Mouse (Mus musculus) ovary, adult 18-20 months (tissue): ENCODE data around the gene Pou5f1.

Source experiments
- DNase-seq: peaks from one replicate; pipeline ENCODE4 v3.0.0; 2022; ENCODE audit warnings: low spot score, mixed read lengths

The Pou5f1 gene

DNA sequence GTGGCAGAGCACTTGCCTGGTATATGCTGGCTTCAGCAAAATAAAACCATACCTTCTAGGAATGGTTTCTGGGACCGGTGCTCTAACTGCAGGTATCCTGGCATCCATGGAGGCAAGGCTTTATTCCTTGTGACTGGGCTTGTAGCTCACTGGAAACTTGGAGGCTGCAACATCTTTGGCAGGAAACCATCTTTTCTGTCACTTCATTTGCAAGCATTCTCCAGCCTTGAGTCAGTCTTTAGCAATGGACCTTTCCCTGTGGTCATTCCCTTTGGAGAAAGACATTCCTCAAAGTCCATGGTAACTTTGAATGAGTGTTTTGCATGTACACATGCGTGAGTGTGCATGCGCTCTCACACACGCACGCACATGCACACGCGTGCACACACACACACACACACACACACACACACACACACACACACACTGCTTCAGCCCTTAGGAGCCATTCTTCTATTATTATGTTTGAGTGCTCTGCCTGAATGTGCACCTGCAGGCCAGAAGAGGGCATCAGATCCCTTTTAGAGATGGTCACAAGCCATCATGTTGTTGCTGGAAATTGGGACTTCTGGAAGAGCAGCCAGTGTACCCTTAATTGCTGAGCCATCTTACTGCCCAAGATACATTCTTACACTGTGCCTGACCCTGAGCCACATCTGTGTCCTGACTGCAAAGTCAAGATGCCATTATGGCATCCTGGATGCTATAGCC, 7.3 kb downstream of the Pou5f1 start:
- no peak for DNase-seq

DNA sequence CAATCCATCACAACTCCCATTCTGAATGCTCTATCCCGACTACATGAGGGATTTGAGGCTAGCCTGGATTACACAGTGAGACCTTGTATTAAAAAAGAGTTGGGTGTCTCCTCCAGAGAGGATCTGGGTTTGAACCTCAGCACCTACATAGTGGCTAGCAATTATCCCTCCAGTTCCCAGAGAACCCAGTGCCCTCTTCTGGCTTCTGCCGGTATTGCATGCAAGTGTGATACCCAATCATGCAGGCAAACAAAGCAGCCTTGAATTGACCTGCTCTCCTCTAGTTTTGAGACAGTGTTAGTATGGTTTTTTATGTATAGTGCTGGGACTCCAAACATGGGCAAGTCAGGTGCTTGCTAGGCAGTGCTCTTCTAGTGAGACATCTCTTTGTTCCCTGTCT, 8.1 kb downstream of the Pou5f1 start:
- peak; percentile 29 for DNase-seq

DNA sequence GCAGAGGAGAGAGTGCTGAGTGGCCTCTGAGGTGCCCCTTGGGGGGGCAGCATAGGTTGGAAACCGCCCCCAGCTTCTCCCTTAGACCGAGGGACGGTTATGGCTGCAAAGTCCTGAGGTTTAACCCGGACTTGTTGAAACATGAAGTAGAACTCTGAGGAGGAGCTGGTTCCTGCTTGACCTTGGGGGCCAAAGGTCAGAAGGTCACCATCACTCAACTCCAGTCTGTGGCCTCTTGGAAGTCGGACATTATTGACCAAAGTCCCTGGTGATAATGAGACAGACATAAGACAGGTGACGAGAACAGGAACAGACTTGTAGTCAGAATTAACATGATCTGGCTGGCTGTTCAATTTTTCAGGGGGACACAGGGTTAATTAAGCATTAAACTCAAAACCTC, 8.9 kb downstream of the Pou5f1 start:
- DNase-seq: no peak

DNA sequence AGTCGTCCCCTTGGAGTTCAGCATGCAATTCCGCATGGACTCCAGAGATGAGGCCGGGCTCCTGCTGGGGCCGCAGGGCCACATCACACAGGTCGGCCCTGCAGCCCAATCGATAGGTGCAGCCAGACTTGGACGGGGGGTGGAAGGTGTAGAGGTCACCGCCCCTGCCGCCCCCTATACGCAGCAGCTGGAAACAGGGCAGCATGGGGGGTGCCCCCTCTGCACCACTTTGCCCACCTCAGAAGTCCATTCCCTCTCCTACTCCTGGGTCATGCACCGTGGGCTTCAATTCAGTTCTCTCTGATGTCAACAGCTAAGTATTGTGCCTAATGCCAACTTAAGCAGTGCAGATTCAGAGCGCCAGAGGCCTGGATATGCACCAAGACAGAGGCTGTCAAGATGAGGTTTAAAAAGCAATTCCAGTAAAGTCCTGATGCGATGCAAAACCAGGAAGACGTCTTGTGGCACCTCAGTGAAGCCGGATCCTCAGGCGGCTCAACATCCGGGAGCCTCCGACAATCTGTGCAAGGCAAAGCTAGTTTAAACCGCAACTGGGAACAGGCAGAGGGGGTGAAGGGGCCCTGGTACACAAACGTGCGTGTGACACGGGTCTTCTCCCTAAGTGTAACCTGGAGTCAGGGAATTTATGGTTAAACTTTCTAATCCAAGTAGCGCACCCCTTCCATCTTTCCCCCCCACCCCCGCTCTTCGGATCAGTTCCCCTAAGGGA, 10.3 kb downstream of the Pou5f1 start:
- no peak for DNase-seq

DNA sequence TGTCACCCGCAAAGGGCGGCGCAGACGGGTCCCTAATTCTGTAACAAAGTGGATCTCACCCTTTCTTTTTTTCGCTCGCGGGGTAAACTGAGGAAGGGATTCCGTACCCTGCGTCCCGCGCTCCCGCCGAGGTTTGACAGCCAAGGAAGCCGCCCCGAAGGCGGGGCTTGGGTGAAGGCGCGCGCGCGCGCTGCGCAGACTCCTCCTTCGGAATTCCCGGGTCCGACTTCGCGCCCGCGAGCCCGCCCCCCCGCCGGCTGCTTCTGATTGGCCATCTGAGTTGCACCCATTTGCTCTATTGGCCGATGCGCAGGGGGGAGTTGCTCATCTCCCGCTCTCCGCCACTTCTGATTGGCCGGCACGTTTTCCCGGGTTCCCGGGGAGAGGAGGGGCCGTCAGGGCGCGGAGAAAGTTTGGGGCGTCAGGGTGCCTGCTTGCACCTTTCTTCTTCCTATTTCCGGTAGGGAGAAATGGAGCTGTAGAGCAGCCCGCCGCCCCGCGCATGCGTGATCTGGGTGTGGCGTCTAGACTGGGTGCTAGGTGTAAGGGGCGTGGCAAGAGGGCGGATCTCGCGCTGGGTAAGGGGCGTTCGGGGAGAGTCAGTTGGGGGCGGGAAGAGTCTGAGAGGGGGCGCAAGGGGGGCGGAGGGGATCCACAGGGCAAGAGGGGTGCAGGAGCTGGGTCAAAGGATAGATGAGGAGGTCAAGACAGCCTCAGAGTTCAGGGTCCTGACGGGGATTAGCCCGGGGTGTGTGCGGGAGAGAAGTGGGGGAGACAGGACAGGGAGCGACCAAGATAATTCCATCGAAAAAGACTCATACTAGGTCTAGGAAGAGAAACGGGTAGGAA, 11.1 kb downstream of the Pou5f1 start, which contains the start of the genes Tcf19 and Cchcr1:
TSS of gene Tcf19 (minus strand) at position 173 of the 849 bp plus-strand sequence.
TSS of gene Cchcr1 (plus strand) at position 449 of the 849 bp plus-strand sequence.
- peak; percentile 99 for DNase-seq

DNA sequence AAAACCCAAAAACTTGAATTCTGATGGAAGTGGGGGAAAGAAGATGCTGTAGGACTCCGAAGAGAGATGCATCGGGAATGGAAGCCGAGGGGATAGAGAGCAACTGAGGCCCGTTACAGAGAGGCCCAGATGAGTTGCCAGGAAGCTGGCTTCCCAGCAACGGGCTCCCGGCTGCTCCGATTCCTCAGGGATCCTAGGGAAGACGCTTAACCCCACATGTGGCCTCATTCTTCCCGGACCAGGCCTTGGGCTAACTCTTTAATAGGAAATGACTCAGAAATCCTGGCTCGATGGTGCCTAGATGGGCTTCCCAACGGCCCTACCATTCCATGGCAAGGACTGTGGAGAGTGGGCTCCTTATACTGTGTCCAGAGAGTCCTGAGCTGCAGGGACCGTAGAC, 11.7 kb downstream of the Pou5f1 start:
- DNase-seq: no peak

DNA sequence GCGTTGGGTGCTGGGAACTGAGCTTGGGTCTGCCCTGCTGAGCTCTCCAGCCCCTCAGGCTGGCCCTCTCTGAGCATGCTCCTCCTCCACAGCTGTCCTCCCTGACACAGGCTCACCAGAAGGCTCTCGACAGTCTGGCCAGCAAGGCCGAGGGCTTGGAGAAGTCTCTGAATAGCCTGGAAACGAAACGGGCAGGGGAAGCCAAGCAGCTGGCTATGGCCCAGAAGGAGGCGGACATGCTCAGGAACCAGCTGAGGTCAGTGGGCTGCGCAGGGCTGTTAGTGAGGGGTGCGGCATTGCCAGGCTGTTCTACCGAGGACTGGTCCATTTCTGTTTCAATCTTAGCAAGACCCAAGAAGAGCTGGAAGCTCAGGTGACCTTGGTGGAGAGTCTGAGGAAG, 18.5 kb downstream of the Pou5f1 start:
- no peak for DNase-seq

DNA sequence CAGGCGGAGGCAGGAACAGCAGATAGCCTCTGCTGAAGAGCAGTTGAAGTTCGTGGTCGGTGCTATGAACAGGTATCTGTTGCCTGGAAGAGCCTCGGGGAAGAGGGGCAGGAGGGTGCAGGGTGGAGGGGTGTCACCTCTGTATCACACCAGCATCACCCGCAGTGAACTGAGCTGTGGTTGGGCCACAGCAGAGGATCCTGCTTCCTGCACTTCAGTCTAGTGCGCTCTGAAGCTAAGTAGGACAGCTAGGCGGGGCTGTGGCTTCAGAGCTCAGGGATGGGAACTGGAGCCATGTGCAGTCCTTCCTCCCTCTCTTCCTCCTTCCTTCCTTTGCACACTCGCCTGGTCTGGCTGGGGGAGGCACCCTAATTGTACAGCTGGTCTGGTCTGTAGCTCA, 20.8 kb downstream of the Pou5f1 start:
- no peak for DNase-seq

DNA sequence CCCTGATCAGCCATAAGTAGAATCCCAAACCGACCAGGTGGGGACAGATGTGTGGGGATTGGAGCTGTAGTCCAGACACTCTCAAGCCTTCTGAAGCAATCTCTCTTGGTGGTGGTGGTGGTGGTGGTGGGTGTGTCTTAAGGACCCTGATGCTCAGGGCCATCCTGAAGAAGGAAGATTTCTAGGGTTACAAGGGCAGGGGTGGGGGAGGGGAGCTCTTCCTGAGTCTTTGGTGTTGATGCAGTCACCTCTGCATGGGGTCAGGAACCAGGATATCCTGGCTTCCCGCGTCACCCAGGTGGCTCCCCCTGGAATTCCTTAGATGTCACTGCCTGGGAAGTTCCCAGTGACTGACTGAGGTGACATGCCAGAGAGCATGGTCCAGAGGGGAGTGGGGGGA, 26.5 kb downstream of the Pou5f1 start:
- DNase-seq: no peak

DNA sequence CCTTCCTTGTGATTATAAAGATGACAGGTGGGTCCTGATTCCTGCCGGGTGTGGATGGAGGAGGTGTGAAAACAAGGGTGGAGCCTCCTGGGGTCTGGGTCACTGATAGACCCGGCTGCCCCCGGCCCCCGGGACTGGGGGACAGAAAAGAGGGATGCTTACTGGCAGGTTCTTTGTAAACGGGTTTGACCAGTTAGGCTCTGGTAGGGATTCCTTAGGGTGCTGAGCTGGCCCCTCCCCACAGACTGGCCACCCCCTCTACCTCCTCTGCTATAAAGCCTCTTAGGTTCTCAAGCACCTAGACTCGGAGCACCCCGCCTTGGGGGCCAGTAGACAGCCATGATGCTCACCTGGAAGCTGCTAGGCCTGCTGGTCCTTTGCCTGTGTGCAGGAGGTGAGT, 27.1 kb downstream of the Pou5f1 start, which contains the start of gene Psors1c2:
TSS of gene Psors1c2 (plus strand) at position 301 of the 400 bp plus-strand sequence.
- no peak for DNase-seq

DNA sequence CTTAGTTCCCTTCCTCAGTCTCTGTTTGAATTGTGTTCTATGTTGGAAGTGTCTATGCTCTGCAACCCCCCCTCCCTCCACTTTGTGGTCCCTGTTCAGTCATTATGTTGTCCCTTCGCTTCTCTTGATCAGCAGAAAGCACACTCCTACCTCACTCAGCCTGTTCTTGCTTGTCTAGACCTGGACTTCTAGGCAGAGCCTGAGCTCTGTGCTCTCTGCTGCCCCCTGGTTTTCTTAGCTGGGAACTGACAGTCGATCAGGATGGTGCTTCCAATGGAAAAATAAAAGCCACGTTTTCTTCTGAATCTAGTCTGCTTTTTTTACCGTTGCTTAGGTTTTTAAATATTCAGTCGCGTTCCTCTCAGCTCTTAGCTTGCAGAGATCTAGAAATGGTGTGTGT, 28.5 kb downstream of the Pou5f1 start:
- DNase-seq: no peak

DNA sequence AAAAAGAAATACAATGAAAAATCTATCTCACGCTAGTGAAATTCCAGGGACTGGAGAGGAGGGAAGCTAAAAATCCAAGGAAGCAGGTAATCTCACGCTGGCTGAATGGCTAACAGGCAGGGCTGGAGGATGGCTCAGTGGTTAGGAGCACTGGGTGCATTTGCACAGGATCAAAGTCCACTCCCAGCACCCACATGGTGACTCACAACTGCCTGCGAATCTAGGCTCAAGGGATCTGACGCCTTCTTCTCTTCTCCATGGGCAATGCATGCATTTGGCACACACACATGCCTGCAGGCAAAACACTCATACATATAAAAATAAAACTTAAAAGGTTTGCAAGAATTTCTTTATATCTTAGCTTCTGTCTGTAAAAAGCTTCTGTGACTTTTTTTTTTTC, 31.6 kb downstream of the Pou5f1 start:
- DNase-seq: no peak

DNA sequence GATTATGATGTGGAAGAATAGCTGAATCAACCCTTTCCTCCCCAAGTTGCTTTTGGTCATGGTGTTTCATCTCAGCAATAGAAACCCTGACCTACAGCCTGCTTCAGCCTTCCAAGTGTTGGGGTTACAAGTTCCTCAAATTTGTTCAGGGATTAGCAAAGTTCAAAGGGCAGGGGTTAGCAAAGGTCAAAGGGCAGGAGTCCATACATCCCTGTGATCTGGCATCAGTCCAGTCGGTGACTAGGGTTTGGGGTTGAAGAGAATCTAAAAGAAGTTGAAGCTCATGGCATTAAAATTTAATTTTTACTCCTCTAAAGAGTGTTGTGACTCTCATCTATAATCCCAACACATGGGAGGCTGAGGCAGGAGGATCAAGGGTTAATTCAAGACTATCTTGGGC, 32.7 kb downstream of the Pou5f1 start:
- DNase-seq: no peak

DNA sequence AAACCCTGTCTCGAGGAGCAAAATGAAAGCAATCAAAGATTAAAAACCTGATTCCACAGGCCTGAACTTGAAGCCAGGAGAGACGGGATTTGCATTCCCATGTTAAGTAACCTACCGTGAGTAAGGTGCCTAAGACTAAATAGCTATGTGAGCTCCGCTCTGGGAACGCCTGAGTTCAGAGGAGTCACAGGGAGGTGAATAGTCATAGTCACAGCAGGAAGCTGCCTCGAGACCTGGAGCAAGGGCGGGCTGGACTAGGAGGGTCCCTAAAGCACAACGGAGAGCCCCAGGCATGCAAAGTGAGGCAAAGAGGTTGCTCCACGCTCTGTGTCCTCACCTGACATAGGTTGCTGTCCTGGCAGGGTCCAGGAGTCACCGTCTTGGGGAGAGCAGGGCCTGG, 33.7 kb downstream of the Pou5f1 start:
- DNase-seq: no peak

DNA sequence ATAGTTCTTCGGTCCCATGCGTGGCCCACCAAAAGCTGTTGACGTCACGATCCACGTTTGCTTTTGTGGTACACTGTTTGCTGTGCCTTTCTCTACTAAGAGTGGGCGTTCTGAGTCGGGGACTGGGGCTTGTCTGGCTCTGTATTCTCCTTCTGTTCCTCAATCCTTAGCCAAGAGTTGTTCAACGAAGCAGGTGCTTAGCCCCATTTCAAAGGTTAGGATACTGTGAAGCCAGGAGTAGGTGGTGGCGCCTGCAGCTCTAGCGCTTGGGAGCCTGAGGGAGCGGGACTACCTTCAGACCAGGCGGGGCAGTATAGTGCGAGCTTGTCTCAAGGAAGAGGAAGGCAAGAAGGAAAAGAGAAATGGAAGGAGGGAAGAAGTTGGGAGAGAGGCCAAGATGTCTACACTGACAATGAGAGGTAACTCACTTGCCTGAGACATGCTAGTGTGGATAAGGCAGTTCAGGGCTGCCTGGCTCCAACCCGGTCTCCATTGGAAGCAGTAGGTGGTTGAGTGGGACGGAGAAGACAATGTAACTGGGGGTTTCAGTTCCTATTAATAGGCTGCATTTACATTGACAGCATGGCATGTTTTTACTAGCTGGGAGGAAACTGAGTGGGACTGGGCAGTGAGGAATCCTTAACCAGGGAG, 37.1 kb downstream of the Pou5f1 start:
- no peak for DNase-seq

DNA sequence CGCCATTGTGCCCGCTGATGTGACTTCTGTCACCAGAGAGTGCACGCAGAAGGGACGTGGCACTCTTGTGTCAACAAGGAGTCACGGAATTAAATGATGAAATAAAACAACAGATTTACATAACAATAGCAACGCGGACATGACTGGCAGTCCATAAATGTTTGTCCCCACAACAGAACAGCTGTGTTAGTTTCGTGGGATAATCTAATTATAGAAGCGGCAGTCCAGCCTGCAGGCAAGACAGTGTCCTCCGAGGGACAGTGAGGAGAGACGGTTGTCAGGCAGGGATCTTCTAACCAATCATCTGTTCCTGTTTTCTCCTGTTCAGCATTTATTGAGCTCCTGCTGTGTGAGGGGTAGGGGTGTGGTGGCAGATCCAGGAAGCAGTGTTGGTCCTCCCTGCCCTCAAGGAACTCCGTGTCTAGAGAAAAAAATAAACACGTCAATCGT, 37.6 kb downstream of the Pou5f1 start:
- DNase-seq: no peak

DNA sequence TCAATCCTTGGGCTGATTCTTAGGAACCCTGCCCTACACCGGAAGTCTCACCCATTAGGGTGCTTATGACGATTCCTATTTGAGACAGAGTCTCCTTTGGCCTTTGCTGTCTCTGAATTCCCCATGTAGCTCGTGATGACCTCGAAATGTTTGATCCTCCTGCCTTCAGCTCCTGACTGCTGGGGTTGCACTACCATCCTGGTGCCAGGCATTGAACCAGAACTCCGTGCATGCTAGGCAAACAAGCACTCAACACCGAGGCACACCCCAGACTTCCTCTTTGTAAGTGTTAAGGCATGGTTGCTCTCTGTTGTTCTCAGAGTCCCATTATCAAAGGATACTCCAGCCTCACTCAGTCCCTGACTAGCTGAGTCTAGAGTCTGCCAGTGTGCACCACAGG, 38.2 kb downstream of the Pou5f1 start:
- DNase-seq: no peak

DNA sequence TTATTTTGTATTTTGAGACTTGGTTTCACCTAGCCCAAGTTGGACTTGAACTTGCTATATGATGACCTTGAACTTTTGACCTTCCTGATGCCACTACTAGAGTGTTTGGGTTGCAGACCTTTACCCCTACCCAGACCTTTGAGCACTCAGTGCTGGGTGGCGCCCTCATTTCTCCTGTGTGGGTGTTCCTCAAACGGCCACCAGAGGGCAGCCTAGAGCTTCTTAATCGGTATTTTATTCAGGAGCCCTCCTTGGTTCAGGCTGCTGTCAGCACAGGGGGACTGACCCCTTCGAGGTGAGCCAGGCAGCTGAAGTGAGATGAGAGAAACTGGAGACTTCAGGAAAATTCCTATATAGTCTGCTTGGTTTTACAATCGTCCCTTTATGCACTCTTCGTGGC, 38.9 kb downstream of the Pou5f1 start:
- DNase-seq: no peak

DNA sequence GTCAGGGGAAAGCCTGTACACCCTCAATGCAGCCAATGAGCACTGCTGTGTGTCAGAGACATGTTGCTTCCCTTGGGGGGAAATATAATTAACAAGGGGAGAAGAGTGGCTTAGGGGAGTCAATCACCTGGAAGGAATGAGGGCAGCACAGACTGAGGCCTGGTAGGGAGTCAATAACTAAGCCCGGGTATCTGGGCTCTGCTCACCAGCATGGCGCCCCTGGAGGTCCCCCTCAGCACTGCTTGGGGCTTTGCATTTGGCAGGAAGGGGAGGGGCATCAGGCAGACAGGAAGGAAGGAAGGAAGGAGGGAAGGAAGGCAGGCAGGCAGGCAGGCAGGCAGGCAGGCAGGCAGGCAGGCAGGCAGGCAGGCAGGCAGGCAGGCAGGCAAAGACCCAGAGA, 41.6 kb downstream of the Pou5f1 start:
- DNase-seq: no peak

DNA sequence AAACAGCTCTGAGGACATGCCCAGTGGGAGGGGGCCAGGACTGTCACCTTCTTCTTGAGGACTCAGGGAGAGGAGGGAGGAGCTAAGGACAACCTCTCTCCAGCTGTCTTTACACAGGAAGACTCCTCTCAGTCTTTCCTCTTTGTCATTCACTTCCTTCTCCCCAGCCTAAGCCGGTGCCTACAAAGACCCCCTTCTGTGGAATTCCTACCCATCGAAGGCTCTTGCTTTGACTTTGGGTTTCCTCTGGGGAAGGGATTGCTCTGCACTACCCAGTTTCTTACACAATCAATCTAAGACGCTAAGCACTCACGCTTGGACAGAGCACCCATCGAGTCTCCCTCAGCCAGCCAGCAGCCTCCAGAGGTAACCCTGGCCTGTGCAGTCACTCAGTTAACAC, 42.8 kb downstream of the Pou5f1 start:
- DNase-seq: no peak

DNA sequence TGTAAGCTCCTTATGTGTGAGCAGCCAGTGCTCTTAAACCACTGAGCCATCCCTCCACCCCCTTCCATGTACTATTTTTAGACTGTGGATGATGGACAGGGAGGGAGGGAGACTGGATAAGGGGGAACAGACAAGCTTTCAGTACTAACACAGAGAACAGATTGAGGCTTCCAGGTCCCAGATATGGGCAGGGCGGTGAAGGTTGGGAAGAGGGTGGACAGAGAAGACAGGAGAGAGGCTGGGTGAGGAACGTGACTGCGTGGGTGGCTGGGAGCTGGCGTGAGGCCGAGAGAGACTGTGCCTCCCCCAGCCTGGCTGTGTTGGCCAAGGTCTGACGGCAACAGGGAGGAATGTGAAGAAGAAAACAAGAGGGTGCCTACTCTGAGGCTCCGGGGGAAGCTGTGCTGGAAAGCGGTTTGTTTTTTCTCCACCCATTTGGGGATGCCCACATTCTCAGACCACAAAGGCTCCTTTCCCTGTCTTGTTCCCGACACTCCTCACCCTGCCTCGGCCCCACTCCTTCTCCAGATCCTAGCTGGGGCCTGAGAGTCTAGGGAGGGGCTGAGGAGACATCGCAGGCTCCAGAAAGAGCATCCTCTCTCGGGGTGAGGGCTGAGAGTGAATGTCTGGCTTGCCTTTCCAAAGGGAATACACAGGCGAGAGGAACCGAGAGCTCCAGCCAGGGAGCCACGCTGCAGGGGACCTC, 43.8 kb downstream of the Pou5f1 start:
- DNase-seq: peak; percentile 92

DNA sequence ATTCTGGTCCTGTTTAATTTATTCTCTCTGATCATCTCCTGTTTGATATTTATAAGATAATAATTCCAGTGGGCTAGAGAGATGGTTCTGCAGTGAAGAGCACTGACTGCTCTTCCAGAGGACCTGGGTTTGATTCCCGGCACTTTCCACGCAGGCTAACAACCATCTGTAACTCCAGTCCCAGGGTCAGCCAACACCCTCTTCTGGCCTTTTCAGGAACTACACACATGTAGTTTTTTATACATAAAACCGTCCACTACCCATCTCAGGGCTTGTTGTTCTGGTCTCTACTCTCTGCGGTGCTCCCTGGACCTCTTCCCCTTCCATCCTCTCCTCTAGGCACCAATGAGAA, 44.3 kb downstream of the Pou5f1 start:
- no peak for DNase-seq
